Mouse (Mus musculus): ENCODE results near the gene 1700023F06Rik. TPM values are rescaled to one million over a fixed set of nuclear protein-coding genes. Genes with fewer than 3 reads are reported as not detected.
A peak's percentile ranks its signal among the peaks of the same experiment; 100 is the strongest.

Gene 1700023F06Rik
- polyA plus RNA-seq, 1 experiment from 2014 or later: 0.88 TPM

GRCm38 (mm10) chr11:103246081-103246730 lies 37.8 kb upstream of the 1700023F06Rik start:
- H3K9ac ChIP-seq (replicated peaks; ENCODE audit: low read length): no peak overlapping the region
- no peak for DNase-seq
- H3K27me3 ChIP-seq (ENCODE audit: control insufficient read depth, insufficient read depth, low read length): no peaks in the 10 kb centered on the region
- H3K4me1 ChIP-seq (ENCODE audit: control insufficient read depth, insufficient read depth, low read length): peaks cover 24% of the 10 kb centered on the region
- WGBS: 79% methylated on average over 10 of the region's 10 CpGs
- no peaks in the 10 kb centered on the region for H3K9me3 ChIP-seq (ENCODE audit: control insufficient read depth, low read length)
- H3K4me3 ChIP-seq (replicated peaks; ENCODE audit: low read depth, low read length): no peak overlapping the region
- H3K36me3 ChIP-seq (ENCODE audit: control insufficient read depth, insufficient read depth, low read length): no peaks in the 10 kb centered on the region
- ATAC-seq (ENCODE audit: low FRiP score, low TSS enrichment): no peak
- H3K27ac ChIP-seq (replicated peaks; ENCODE audit: low read depth, low read length): 0 out of 2 replicates have a peak overlapping the region, but pooled peaks have one; percentile 22
- H3K4me2 ChIP-seq (ENCODE audit: low read length): no peak overlapping the region

GRCm38 (mm10) chr11:103244856-103245255 lies 36.5 kb upstream of the 1700023F06Rik start:
- 84% methylated on average over 4 of the region's 4 CpGs for WGBS
- Histone ChIP-seq H3K4me1 (ENCODE audit: control insufficient read depth, insufficient read depth, low read length) (peaks cover 24% of the 10 kb centered on the region), H3K36me3 (ENCODE audit: control insufficient read depth, insufficient read depth, low read length) (0 out of 2 replicates have a peak, but pooled peaks cover 6% of the 10 kb centered on the region), H3K9me3 (ENCODE audit: control insufficient read depth, low read length) (no peaks in the 10 kb centered on the region), H3K27ac (replicated peaks; ENCODE audit: low read depth, low read length) (0 out of 2 replicates have a peak overlapping the region, but pooled peaks have one; percentile 8), H3K4me2 (ENCODE audit: low read length) (no peak overlapping the region), H3K27me3 (ENCODE audit: control insufficient read depth, insufficient read depth, low read length) (no peaks in the 10 kb centered on the region), H3K4me3 (replicated peaks; ENCODE audit: low read depth, low read length) (no peak overlapping the region), H3K9ac (replicated peaks; ENCODE audit: low read length) (no peak overlapping the region)
- ATAC-seq (ENCODE audit: low FRiP score, low TSS enrichment): no peak
- DNase-seq: no peak

GRCm38 (mm10) chr11:103240740-103241139 lies 32.4 kb upstream of the 1700023F06Rik start:
- Histone ChIP-seq H3K4me2 (ENCODE audit: low read length) (no peak overlapping the region), H3K4me3 (replicated peaks; ENCODE audit: low read depth, low read length) (no peak overlapping the region), H3K4me1 (ENCODE audit: control insufficient read depth, insufficient read depth, low read length) (0 out of 2 replicates have a peak, but pooled peaks cover 8% of the 10 kb centered on the region), H3K9ac (replicated peaks; ENCODE audit: low read length) (no peak overlapping the region), H3K9me3 (ENCODE audit: control insufficient read depth, low read length) (no peaks in the 10 kb centered on the region), H3K36me3 (ENCODE audit: control insufficient read depth, insufficient read depth, low read length) (peaks cover 36% of the 10 kb centered on the region), H3K27me3 (ENCODE audit: control insufficient read depth, insufficient read depth, low read length) (no peaks in the 10 kb centered on the region), H3K27ac (replicated peaks; ENCODE audit: low read depth, low read length) (no peak overlapping the region)
- 49% methylated on average over 7 of the region's 7 CpGs for WGBS
- DNase-seq: no peak
- no peak for ATAC-seq (ENCODE audit: low FRiP score, low TSS enrichment)

GRCm38 (mm10) chr11:103237757-103238156 lies 29.4 kb upstream of the 1700023F06Rik start:
- peaks cover 36% of the 10 kb centered on the region for H3K36me3 ChIP-seq (ENCODE audit: control insufficient read depth, insufficient read depth, low read length)
- H3K9me3 ChIP-seq (ENCODE audit: control insufficient read depth, low read length): no peaks in the 10 kb centered on the region
- H3K27me3 ChIP-seq (ENCODE audit: control insufficient read depth, insufficient read depth, low read length): no peaks in the 10 kb centered on the region
- ATAC-seq (ENCODE audit: low FRiP score, low TSS enrichment): no peak
- no peak overlapping the region for H3K4me2 ChIP-seq (ENCODE audit: low read length)
- H3K9ac ChIP-seq (replicated peaks; ENCODE audit: low read length): no peak overlapping the region
- H3K4me1 ChIP-seq (ENCODE audit: control insufficient read depth, insufficient read depth, low read length): no peaks in the 10 kb centered on the region
- H3K4me3 ChIP-seq (replicated peaks; ENCODE audit: low read depth, low read length): no peak overlapping the region
- WGBS: 75% methylated on average over 9 of the region's 9 CpGs
- no peak overlapping the region for H3K27ac ChIP-seq (replicated peaks; ENCODE audit: low read depth, low read length)
- no peak for DNase-seq

- H3K36me3 ChIP-seq (ENCODE audit: control insufficient read depth, insufficient read depth, low read length): peaks cover 36% of the 10 kb centered on the region
- 91% methylated on average over 10 of the region's 10 CpGs for WGBS
- no peaks in the 10 kb centered on the region for H3K27me3 ChIP-seq (ENCODE audit: control insufficient read depth, insufficient read depth, low read length)
- H3K9me3 ChIP-seq (ENCODE audit: control insufficient read depth, low read length): no peaks in the 10 kb centered on the region
- no peak overlapping the region for H3K4me2 ChIP-seq (ENCODE audit: low read length)
- DNase-seq (no peak), ATAC-seq (ENCODE audit: low FRiP score, low TSS enrichment) (no peak)
- H3K4me1 ChIP-seq (ENCODE audit: control insufficient read depth, insufficient read depth, low read length): no peaks in the 10 kb centered on the region
- no peak overlapping the region for H3K4me3 ChIP-seq (replicated peaks; ENCODE audit: low read depth, low read length)
- no peak overlapping the region for H3K27ac ChIP-seq (replicated peaks; ENCODE audit: low read depth, low read length)
- no peak overlapping the region for H3K9ac ChIP-seq (replicated peaks; ENCODE audit: low read length)
Observed at GRCm38 (mm10) chr11:103236903-103237302, 28.5 kb upstream of the 1700023F06Rik start.

GRCm38 (mm10) chr11:103236431-103236830 lies 28.1 kb upstream of the 1700023F06Rik start:
- Histone ChIP-seq H3K4me1 (ENCODE audit: control insufficient read depth, insufficient read depth, low read length) (no peaks in the 10 kb centered on the region), H3K9ac (replicated peaks; ENCODE audit: low read length) (no peak overlapping the region), H3K36me3 (ENCODE audit: control insufficient read depth, insufficient read depth, low read length) (peaks cover 36% of the 10 kb centered on the region), H3K4me3 (replicated peaks; ENCODE audit: low read depth, low read length) (no peak overlapping the region), H3K27me3 (ENCODE audit: control insufficient read depth, insufficient read depth, low read length) (no peaks in the 10 kb centered on the region), H3K4me2 (ENCODE audit: low read length) (no peak overlapping the region), H3K9me3 (ENCODE audit: control insufficient read depth, low read length) (no peaks in the 10 kb centered on the region), H3K27ac (replicated peaks; ENCODE audit: low read depth, low read length) (no peak overlapping the region)
- ATAC-seq (ENCODE audit: low FRiP score, low TSS enrichment) (no peak), DNase-seq (no peak)
- WGBS: 87% methylated on average over 6 of the region's 6 CpGs

- H3K9ac ChIP-seq (replicated peaks; ENCODE audit: low read length): no peak overlapping the region
- no peak for ATAC-seq (ENCODE audit: low FRiP score, low TSS enrichment)
- WGBS: 79% methylated on average over 11 of the region's 11 CpGs
- no peak for DNase-seq
- no peaks in the 10 kb centered on the region for H3K9me3 ChIP-seq (ENCODE audit: control insufficient read depth, low read length)
- H3K4me1 ChIP-seq (ENCODE audit: control insufficient read depth, insufficient read depth, low read length): no peaks in the 10 kb centered on the region
- H3K36me3 ChIP-seq (ENCODE audit: control insufficient read depth, insufficient read depth, low read length): peaks cover 41% of the 10 kb centered on the region
- H3K4me3 ChIP-seq (replicated peaks; ENCODE audit: low read depth, low read length): no peak overlapping the region
- H3K27ac ChIP-seq (replicated peaks; ENCODE audit: low read depth, low read length): no peak overlapping the region
- no peaks in the 10 kb centered on the region for H3K27me3 ChIP-seq (ENCODE audit: control insufficient read depth, insufficient read depth, low read length)
- no peak overlapping the region for H3K4me2 ChIP-seq (ENCODE audit: low read length)
Observed at GRCm38 (mm10) chr11:103235702-103236101, 27.3 kb upstream of the 1700023F06Rik start.

GRCm38 (mm10) chr11:103234447-103234846 lies 26.1 kb upstream of the 1700023F06Rik start:
- no peak for DNase-seq
- Histone ChIP-seq H3K36me3 (ENCODE audit: control insufficient read depth, insufficient read depth, low read length) (peaks cover 49% of the 10 kb centered on the region), H3K9me3 (ENCODE audit: control insufficient read depth, low read length) (no peaks in the 10 kb centered on the region), H3K27ac (replicated peaks; ENCODE audit: low read depth, low read length) (no peak overlapping the region), H3K4me3 (replicated peaks; ENCODE audit: low read depth, low read length) (no peak overlapping the region), H3K4me2 (ENCODE audit: low read length) (no peak overlapping the region), H3K9ac (replicated peaks; ENCODE audit: low read length) (no peak overlapping the region), H3K27me3 (ENCODE audit: control insufficient read depth, insufficient read depth, low read length) (no peaks in the 10 kb centered on the region), H3K4me1 (ENCODE audit: control insufficient read depth, insufficient read depth, low read length) (no peaks in the 10 kb centered on the region)
- no peak for ATAC-seq (ENCODE audit: low FRiP score, low TSS enrichment)
- WGBS: 76% methylated on average over 1 of the region's 1 CpGs

GRCm38 (mm10) chr11:103232966-103233365 lies 24.6 kb upstream of the 1700023F06Rik start:
- H3K27ac ChIP-seq (replicated peaks; ENCODE audit: low read depth, low read length): no peak overlapping the region
- H3K4me3 ChIP-seq (replicated peaks; ENCODE audit: low read depth, low read length): no peak overlapping the region
- no peaks in the 10 kb centered on the region for H3K9me3 ChIP-seq (ENCODE audit: control insufficient read depth, low read length)
- H3K9ac ChIP-seq (replicated peaks; ENCODE audit: low read length): no peak overlapping the region
- 33% methylated on average over 7 of the region's 7 CpGs for WGBS
- no peak overlapping the region for H3K4me2 ChIP-seq (ENCODE audit: low read length)
- no peak for ATAC-seq (ENCODE audit: low FRiP score, low TSS enrichment)
- H3K4me1 ChIP-seq (ENCODE audit: control insufficient read depth, insufficient read depth, low read length): no peaks in the 10 kb centered on the region
- DNase-seq: peak; percentile 86
- H3K36me3 ChIP-seq (ENCODE audit: control insufficient read depth, insufficient read depth, low read length): peaks cover 43% of the 10 kb centered on the region
- no peaks in the 10 kb centered on the region for H3K27me3 ChIP-seq (ENCODE audit: control insufficient read depth, insufficient read depth, low read length)
